Mouse (Mus musculus) liver, adult 2 months (tissue): ENCODE data around the gene Rrp36.

ENCODE experiments used
- CTCF ChIP-seq: fragments of 200-500 bp; IDR thresholded peaks from 2 replicates; pipeline ENCODE4 v1.5.1; 2011; ENCODE audit warnings: low read depth, low read length, control low read depth
- POLR2A ChIP-seq: fragments of 200-500 bp; IDR thresholded peaks from 2 replicates; pipeline ENCODE4 v1.6.1; 2011; ENCODE audit warnings: low read length, control low read depth; ENCODE audit not compliant: insufficient read depth; ENCODE audit errors: extremely low read depth

DNA sequence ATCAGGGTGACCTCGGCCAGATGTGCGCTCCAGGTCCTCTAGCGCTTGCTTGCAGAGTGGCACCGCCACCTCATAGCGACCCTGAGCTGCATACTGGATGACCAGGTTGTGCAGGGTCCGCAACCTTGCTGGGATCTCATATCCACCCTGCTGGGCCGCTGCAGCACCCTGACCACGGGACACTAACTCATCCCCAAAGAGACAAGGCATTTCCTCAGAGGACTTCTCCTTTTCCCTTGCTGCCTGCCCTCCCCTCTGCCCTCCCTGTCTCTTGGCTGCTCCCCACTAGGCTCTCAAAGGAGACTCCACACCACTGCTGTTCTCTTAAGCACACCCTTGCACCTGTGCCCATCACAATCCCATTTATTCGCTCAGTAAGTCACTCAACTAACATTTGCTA, 34.2 kb downstream of the Rrp36 start:
- TF ChIP-seq CTCF = no peak
- no peak for TF ChIP-seq POLR2A
